Comparison of ENCODE assay signal across 16 mouse cellular contexts in genomic region chr9:57428391-57428790, GRCm38 (mm10). TPM values are rescaled to one million over a fixed set of nuclear protein-coding genes. Genes with fewer than 3 reads are reported as not detected.
DNase-seq lines count a peak whose midpoint lies in the region; ATAC-seq and TF ChIP-seq lines count a peak whose summit lies in the region.
"Had no signal": no experiment of that assay in that cellular context is flagged by ENCODE, and none has a peak within 500 bp of the region (broad histone marks: within the 10 kb centered on the region; RNA-seq: fewer than 3 reads in every experiment).

No protein-coding gene starts in this region.

- H3K79me2 ChIP-seq in myocyte (ENCODE audit: control insufficient read depth, insufficient read depth) = no peaks in the 10 kb centered on the region

- TF ChIP-seq CTCF in bone marrow macrophage, adult 2 months (IDR thresholded peaks at IDR 0.05; ENCODE audit: low read depth, low read length) = no peak

- WGBS in limb, embryonic 13.5 days = 44% methylated on average over 4 of the region's 4 CpGs
- WGBS in limb, embryonic 10.5 days = 76% methylated on average over 4 of the region's 4 CpGs
- 64% methylated on average over 4 of the region's 4 CpGs for WGBS in hindbrain, embryonic 14.5 days

- no peak for TF ChIP-seq POLR2A in bone marrow macrophage, adult 2 months (IDR thresholded peaks at IDR 0.05; ENCODE audit: borderline replicate concordance, low read depth, low read length)
- no peak for TF ChIP-seq POLR2A in myocyte (IDR thresholded peaks at IDR 0.05; ENCODE audit: insufficient read length, low read depth)

- no peak overlapping the region for H3K4me3 ChIP-seq in limb, embryonic 13.5 days
- no peak overlapping the region for H3K4me3 ChIP-seq in limb, embryonic 10.5 days
- no peak overlapping the region for H3K4me3 ChIP-seq in ES-E14 (ENCODE audit: insufficient read depth in 1 of 2, low read depth in 1 of 2, low read length in 2 of 2, poor library complexity in 1 of 2, severe bottlenecking in 1 of 2)
- H3K4me3 ChIP-seq in bone marrow macrophage, adult 2 months (ENCODE audit: insufficient read depth, low read length) = peak overlapping the region; percentile 10; the same call in 1 of the 2 replicates
- no peak overlapping the region for H3K4me3 ChIP-seq in myocyte
- no peak overlapping the region for H3K4me3 ChIP-seq in hindbrain, embryonic 14.5 days (replicated peaks; ENCODE audit: low read length)
- H3K4me3 ChIP-seq: forebrain, embryonic 12.5 days; heart, embryonic 15.5 days; lung, embryonic 15.5 days; midbrain, embryonic 15.5 days; neural tube, embryonic 13.5 days had no signal

- no peak overlapping the region for H3ac ChIP-seq in myocyte (ENCODE audit: control insufficient read depth, insufficient read length)

- no peaks in the 10 kb centered on the region for H3K36me3 ChIP-seq in limb, embryonic 13.5 days
- H3K36me3 ChIP-seq in limb, embryonic 10.5 days = peaks cover 6% of the 10 kb centered on the region; the same call in 1 of the 2 replicates
- H3K36me3 ChIP-seq in ES-E14 (ENCODE audit: control insufficient read depth, insufficient read depth, low read length, poor library complexity, severe bottlenecking) = peaks cover 4% of the 10 kb centered on the region
- no peaks in the 10 kb centered on the region for H3K36me3 ChIP-seq in myocyte (ENCODE audit: control insufficient read depth, insufficient read depth)
- no peaks in the 10 kb centered on the region for H3K36me3 ChIP-seq in hindbrain, embryonic 14.5 days (replicated peaks; ENCODE audit: control insufficient read depth, insufficient read depth)
- H3K36me3 ChIP-seq: forebrain, embryonic 12.5 days; heart, embryonic 15.5 days; lung, embryonic 15.5 days; midbrain, embryonic 15.5 days had no signal

- no peak overlapping the region for H3K9ac ChIP-seq in limb, embryonic 13.5 days
- peak overlapping the region; percentile 2; the same call in 1 of the 2 replicates for H3K9ac ChIP-seq in ES-E14 (ENCODE audit: insufficient read depth, low read depth, low read length, poor library complexity, severe bottlenecking)
- no peak overlapping the region for H3K9ac ChIP-seq in hindbrain, embryonic 14.5 days
- H3K9ac ChIP-seq: forebrain, embryonic 12.5 days; heart, embryonic 15.5 days; lung, embryonic 15.5 days; midbrain, embryonic 15.5 days; neural tube, embryonic 13.5 days had no signal

- no peak for ATAC-seq in limb, embryonic 13.5 days (ENCODE audit: low FRiP score, low read depth)
- ATAC-seq in hindbrain, embryonic 14.5 days (ENCODE audit: low FRiP score) = no peak
- ATAC-seq: hindbrain, embryonic 16.5 days; midbrain, embryonic 15.5 days had no signal

- no peak for DNase-seq in limb, embryonic 10.5 days (ENCODE audit: low spot score)
- no peak for DNase-seq in ES-E14 (ENCODE audit: low read depth, low spot score)
- no peak for DNase-seq in urinary bladder, postnatal 10 days (ENCODE audit: low spot score)
- DNase-seq in hindbrain, embryonic 14.5 days (ENCODE audit: low spot score) = no peak
- DNase-seq: adrenal gland, adult 8-10 months; kidney, postnatal 25 days; retina, postnatal 1 day had no signal

- no peaks in the 10 kb centered on the region for H3K9me3 ChIP-seq in limb, embryonic 13.5 days
- H3K9me3 ChIP-seq in limb, embryonic 10.5 days (replicated peaks) = no peaks in the 10 kb centered on the region
- H3K9me3 ChIP-seq in ES-E14 (ENCODE audit: control insufficient read depth, insufficient read depth, low read depth, low read length) = no peaks in the 10 kb centered on the region
- no peaks in the 10 kb centered on the region for H3K9me3 ChIP-seq in hindbrain, embryonic 14.5 days (ENCODE audit: control insufficient read depth, low read length)
- H3K9me3 ChIP-seq: forebrain, embryonic 12.5 days; heart, embryonic 15.5 days; lung, embryonic 15.5 days; midbrain, embryonic 15.5 days; neural tube, embryonic 13.5 days had no signal

- in situ Hi-C loops in ES-E14 (cut with MboI; ENCODE audit: low sequenced_read_pairs in 2 of 2, unreplicated experiment in 2 of 2) = no loop called here

- H3K27me3 ChIP-seq in limb, embryonic 13.5 days = no peaks in the 10 kb centered on the region
- no peaks in the 10 kb centered on the region for H3K27me3 ChIP-seq in limb, embryonic 10.5 days (ENCODE audit: low read depth, poor library complexity, severe bottlenecking)
- H3K27me3 ChIP-seq in myocyte (ENCODE audit: control insufficient read depth, insufficient read depth, insufficient read length) = no peaks in the 10 kb centered on the region
- no peaks in the 10 kb centered on the region for H3K27me3 ChIP-seq in hindbrain, embryonic 14.5 days (ENCODE audit: control insufficient read depth, insufficient read depth, low read length)
- H3K27me3 ChIP-seq: forebrain, embryonic 12.5 days; heart, embryonic 15.5 days; lung, embryonic 15.5 days; midbrain, embryonic 15.5 days; neural tube, embryonic 13.5 days had no signal

- peak overlapping the region; percentile 3; the same call in 1 of the 2 replicates for H3K27ac ChIP-seq in limb, embryonic 13.5 days
- H3K27ac ChIP-seq in limb, embryonic 10.5 days = no peak overlapping the region
- H3K27ac ChIP-seq in ES-E14 (ENCODE audit: insufficient read depth, low read depth, low read length, poor library complexity, severe bottlenecking) = peak overlapping the region; percentile 81
- peak overlapping the region; percentile 46 for H3K27ac ChIP-seq in bone marrow macrophage, adult 2 months (ENCODE audit: insufficient read depth, low read depth, low read length)
- H3K27ac ChIP-seq in hindbrain, embryonic 14.5 days = no peak overlapping the region
- H3K27ac ChIP-seq: forebrain, embryonic 12.5 days; heart, embryonic 15.5 days; lung, embryonic 15.5 days; midbrain, embryonic 15.5 days; neural tube, embryonic 13.5 days had no signal

- no peak overlapping the region for H3K4me2 ChIP-seq in limb, embryonic 13.5 days (replicated peaks)
- H3K4me2 ChIP-seq in myocyte (ENCODE audit: low read depth) = peak overlapping the region; percentile 64
- no peak overlapping the region for H3K4me2 ChIP-seq in hindbrain, embryonic 14.5 days (replicated peaks)
- H3K4me2 ChIP-seq: forebrain, embryonic 12.5 days; heart, embryonic 15.5 days; lung, embryonic 15.5 days; midbrain, embryonic 15.5 days; neural tube, embryonic 13.5 days had no signal

- H3K4me1 ChIP-seq in limb, embryonic 13.5 days = peaks cover 25% of the 10 kb centered on the region
- H3K4me1 ChIP-seq in limb, embryonic 10.5 days = peaks cover 10% of the 10 kb centered on the region
- H3K4me1 ChIP-seq in ES-E14 (ENCODE audit: control insufficient read depth in 2 of 2, insufficient read depth in 2 of 2, low read length in 2 of 2, poor library complexity in 1 of 2) = peaks cover 12 to 41% of the 10 kb centered on the region in 2 experiments; a peak in 3 of 4 replicates
- H3K4me1 ChIP-seq in bone marrow macrophage, adult 2 months (ENCODE audit: control insufficient read depth, insufficient read depth, low read length) = peaks cover 69% of the 10 kb centered on the region
- peaks cover 9% of the 10 kb centered on the region; the same call in 1 of the 2 replicates for H3K4me1 ChIP-seq in hindbrain, embryonic 14.5 days (replicated peaks; ENCODE audit: control insufficient read depth, insufficient read depth, low read length)

TF ChIP-seq in ES-E14, 5 proteins besides CTCF, POLR2A, EP300 and RAD21:
- TF ChIP-seq CHD2 (IDR thresholded peaks at IDR 0.05; ENCODE audit: low read depth, low read length) = no peak
- no peak for TF ChIP-seq ZNF384 (IDR thresholded peaks at IDR 0.05; ENCODE audit: low read depth, low read length)
- TF ChIP-seq HCFC1 (IDR thresholded peaks at IDR 0.05; ENCODE audit: borderline replicate concordance, insufficient read depth, low read length) = no peak
- no peak for TF ChIP-seq ZC3H11A (IDR thresholded peaks at IDR 0.05; ENCODE audit: borderline replicate concordance, low read depth, low read length)
- TF ChIP-seq MAFK (IDR thresholded peaks at IDR 0.05; ENCODE audit: insufficient read depth, low read depth, low read length) = no peak

TF ChIP-seq in myocyte, 11 proteins besides CTCF, POLR2A, EP300 and RAD21:
- TF ChIP-seq E2F4 (IDR thresholded peaks at IDR 0.05; ENCODE audit: insufficient read depth) (no peak), CEBPB (IDR thresholded peaks at IDR 0.05; ENCODE audit: insufficient read depth, poor library complexity, severe bottlenecking) (peak; percentile 77; the same call in 1 of the 2 replicates)
TF ChIP-seq in myocyte: peak in this region for 1.

RNA-seq across cellular contexts. Expression of gene Ppcdc, which starts 11.5 kb away (rescaled TPM):
- 26.8 and 30.0 TPM in 2 replicates for polyA plus RNA-seq in limb, embryonic 13.5 days (2015; fragmentation: Nextera tagmentation; extraction: Ambion mirVana)
- polyA plus RNA-seq in limb, embryonic 10.5 days (2016; fragmentation: Nextera tagmentation; extraction: Ambion mirVana) = 22.4 and 28.5 TPM in 2 replicates
- total RNA-seq in ES-E14 (2012; rRNA removed) = 41.7 and 48.5 TPM in 2 replicates
- polyA plus RNA-seq in bone marrow macrophage, adult 2 months (2012; ENCODE audit: insufficient read depth, insufficient read length, missing spikeins) = 28.6 and 29.5 TPM in 2 replicates
- 16.2 TPM for polyA plus RNA-seq in myocyte (2012; fragmentation: generic; extraction: Trizol)
- 19.8 and 21.9 TPM in 2 replicates for polyA plus RNA-seq in hindbrain, embryonic 14.5 days (2014; fragmentation: Nextera tagmentation; extraction: Ambion mirVana)

RNA-seq across cellular contexts. Expression of gene Scamp5, which starts 39.5 kb away (rescaled TPM):
- 12.2 and 12.9 TPM in 2 replicates for polyA plus RNA-seq in limb, embryonic 13.5 days (2015; fragmentation: Nextera tagmentation; extraction: Ambion mirVana)
- polyA plus RNA-seq in limb, embryonic 10.5 days (2016; fragmentation: Nextera tagmentation; extraction: Ambion mirVana) = 4.3 and 4.5 TPM in 2 replicates
- 50.4 and 67.3 TPM in 2 replicates for total RNA-seq in ES-E14 (2012; rRNA removed)
- 72.1 and 72.5 TPM in 2 replicates for polyA plus RNA-seq in bone marrow macrophage, adult 2 months (2012; ENCODE audit: insufficient read depth, insufficient read length, missing spikeins)
- 23.6 TPM for polyA plus RNA-seq in myocyte (2012; fragmentation: generic; extraction: Trizol)
- polyA plus RNA-seq in hindbrain, embryonic 14.5 days (2014; fragmentation: Nextera tagmentation; extraction: Ambion mirVana) = 90.0 and 108 TPM in 2 replicates

Comparison
In these comparisons a context has a peak if more than half of its experiments do, and no peak if none do; other contexts are left out.
1. H3K27ac ChIP-seq: peak in limb, embryonic 13.5 days (single experiment), ES-E14 (single experiment) and bone marrow macrophage, adult 2 months (single experiment); none in limb, embryonic 10.5 days (single experiment) and hindbrain, embryonic 14.5 days (single experiment).